9 mouse cellular contexts compared by ENCODE assay signal in the genomic region with DNA sequence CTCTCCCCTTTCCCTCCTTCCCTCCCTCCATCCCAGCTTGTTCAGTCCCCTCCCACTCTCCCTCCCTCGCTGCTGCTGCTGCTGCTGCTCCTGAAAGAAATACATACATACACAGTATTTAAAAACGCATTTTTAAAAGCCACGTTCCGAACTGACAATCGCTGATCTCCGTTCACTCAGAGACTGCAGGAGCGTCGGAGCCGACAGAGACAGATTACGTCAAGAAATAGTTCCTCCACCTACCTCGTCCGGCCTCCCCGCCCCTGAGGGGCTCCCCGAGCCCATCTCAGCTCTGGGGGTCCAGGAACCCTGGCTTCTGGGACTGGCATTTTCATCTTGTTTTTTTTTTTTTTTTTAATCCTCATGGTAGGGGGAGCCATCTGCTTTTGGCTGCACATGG. TPM values are rescaled to one million over a fixed set of nuclear protein-coding genes. Genes with fewer than 3 reads are reported as not detected.
DNase-seq lines count a peak whose midpoint lies in the region; ATAC-seq and TF ChIP-seq lines count a peak whose summit lies in the region.
"Had no signal": no experiment of that assay in that cellular context is flagged by ENCODE, and none has a peak within 500 bp of the region (broad histone marks: within the 10 kb centered on the region; RNA-seq: fewer than 3 reads in every experiment).

No protein-coding gene starts in this region.

- H3K27ac ChIP-seq in midbrain, embryonic 10.5 days (replicated peaks) = no peak overlapping the region
- no peak overlapping the region for H3K27ac ChIP-seq in midbrain, postnatal 0 days (ENCODE audit: low read depth, low read length)
- H3K27ac ChIP-seq in forebrain, embryonic 10.5 days = no peak overlapping the region
- H3K27ac ChIP-seq in intestine, postnatal 0 days (ENCODE audit: low read depth, low read length) = no peak overlapping the region
- H3K27ac ChIP-seq in stomach, embryonic 16.5 days (ENCODE audit: low read length) = no peak overlapping the region

- no peak for DNase-seq in midbrain, embryonic 10.5 days (ENCODE audit: low spot score)
- DNase-seq in midbrain, postnatal 0 days (ENCODE audit: low spot score) = no peak
- no peak for DNase-seq in forebrain, embryonic 10.5 days (ENCODE audit: extremely low spot score, low spot score)
- DNase-seq in cerebellum, adult 11 months = no peak
- no peak for DNase-seq in thymus, adult 18-20 months

- H3K4me2 ChIP-seq in midbrain, postnatal 0 days (ENCODE audit: low read depth, low read length, poor library complexity, severe bottlenecking) = no peak overlapping the region
- peak overlapping the region; percentile 52 for H3K4me2 ChIP-seq in intestine, postnatal 0 days (replicated peaks; ENCODE audit: low read depth)
- H3K4me2 ChIP-seq in stomach, embryonic 16.5 days (ENCODE audit: low read depth, low read length) = peak overlapping the region; percentile 47

- peaks cover 100% of the 10 kb centered on the region for H3K27me3 ChIP-seq in midbrain, embryonic 10.5 days (ENCODE audit: low read depth, poor library complexity, severe bottlenecking)
- peaks cover 90% of the 10 kb centered on the region for H3K27me3 ChIP-seq in midbrain, postnatal 0 days (ENCODE audit: insufficient read depth, low read length)
- H3K27me3 ChIP-seq in forebrain, embryonic 10.5 days (ENCODE audit: poor library complexity, severe bottlenecking) = peaks cover 100% of the 10 kb centered on the region
- peaks cover 99% of the 10 kb centered on the region for H3K27me3 ChIP-seq in intestine, postnatal 0 days (replicated peaks; ENCODE audit: control insufficient read depth, insufficient read depth, low read length)
- peaks cover 89% of the 10 kb centered on the region for H3K27me3 ChIP-seq in stomach, embryonic 16.5 days (ENCODE audit: control insufficient read depth, insufficient read depth, low read length)

- peaks cover 14% of the 10 kb centered on the region for H3K4me1 ChIP-seq in midbrain, embryonic 10.5 days
- no peaks in the 10 kb centered on the region for H3K4me1 ChIP-seq in midbrain, postnatal 0 days (ENCODE audit: insufficient read depth, low read length)
- peaks cover 13% of the 10 kb centered on the region for H3K4me1 ChIP-seq in forebrain, embryonic 10.5 days
- 0 out of 2 replicates have a peak, but pooled peaks cover 3% of the 10 kb centered on the region for H3K4me1 ChIP-seq in intestine, postnatal 0 days (replicated peaks; ENCODE audit: control insufficient read depth, insufficient read depth, low read length)
- H3K4me1 ChIP-seq in stomach, embryonic 16.5 days (ENCODE audit: control insufficient read depth, insufficient read depth, low read length) = 0 out of 2 replicates have a peak, but pooled peaks cover 3% of the 10 kb centered on the region

- peak overlapping the region; percentile 43; the same call in 1 of the 2 replicates for H3K4me3 ChIP-seq in midbrain, embryonic 10.5 days
- no peak overlapping the region for H3K4me3 ChIP-seq in midbrain, postnatal 0 days (ENCODE audit: low read depth, low read length)
- peak overlapping the region; percentile 40 for H3K4me3 ChIP-seq in forebrain, embryonic 10.5 days
- peak overlapping the region; percentile 25 for H3K4me3 ChIP-seq in intestine, postnatal 0 days (ENCODE audit: low read depth, low read length)
- peak overlapping the region; percentile 33; the same call in 1 of the 2 replicates for H3K4me3 ChIP-seq in stomach, embryonic 16.5 days (replicated peaks; ENCODE audit: low read length)

- H3K9me3 ChIP-seq in midbrain, embryonic 10.5 days (replicated peaks) = no peaks in the 10 kb centered on the region
- no peaks in the 10 kb centered on the region for H3K9me3 ChIP-seq in midbrain, postnatal 0 days (ENCODE audit: low read length)
- no peaks in the 10 kb centered on the region for H3K9me3 ChIP-seq in forebrain, embryonic 10.5 days
- H3K9me3 ChIP-seq in intestine, postnatal 0 days (ENCODE audit: control insufficient read depth) = no peaks in the 10 kb centered on the region
- no peaks in the 10 kb centered on the region for H3K9me3 ChIP-seq in stomach, embryonic 16.5 days (replicated peaks; ENCODE audit: control insufficient read depth, low read length)

- no peaks in the 10 kb centered on the region for H3K36me3 ChIP-seq in midbrain, embryonic 10.5 days
- no peaks in the 10 kb centered on the region for H3K36me3 ChIP-seq in midbrain, postnatal 0 days (ENCODE audit: insufficient read depth, low read length)
- H3K36me3 ChIP-seq in forebrain, embryonic 10.5 days (replicated peaks) = no peaks in the 10 kb centered on the region
- H3K36me3 ChIP-seq in intestine, postnatal 0 days (ENCODE audit: control insufficient read depth, insufficient read depth) = no peaks in the 10 kb centered on the region
- H3K36me3 ChIP-seq in stomach, embryonic 16.5 days (ENCODE audit: control insufficient read depth, insufficient read depth, low read length) = no peaks in the 10 kb centered on the region

- WGBS in midbrain, embryonic 10.5 days = 0% methylated on average over 14 of the region's 14 CpGs
- WGBS in midbrain, postnatal 0 days = under 1% methylated on average over 14 of the region's 14 CpGs
- WGBS in forebrain, embryonic 10.5 days = 1% methylated on average over 14 of the region's 14 CpGs
- WGBS in intestine, postnatal 0 days = 3% methylated on average over 14 of the region's 14 CpGs
- WGBS in stomach, embryonic 16.5 days = under 1% methylated on average over 14 of the region's 14 CpGs

- no peak for TF ChIP-seq CTCF in midbrain, postnatal 0 days (IDR thresholded peaks at IDR 0.05)
- no peak for TF ChIP-seq CTCF in intestine, postnatal 0 days (IDR thresholded peaks at IDR 0.05; ENCODE audit: low read depth)

- H3K9ac ChIP-seq in midbrain, postnatal 0 days (replicated peaks; ENCODE audit: low read length, poor library complexity, severe bottlenecking) = no peak overlapping the region
- no peak overlapping the region for H3K9ac ChIP-seq in intestine, postnatal 0 days (ENCODE audit: low read depth, low read length)
- no peak overlapping the region for H3K9ac ChIP-seq in stomach, embryonic 16.5 days (ENCODE audit: low read length)

- ATAC-seq in midbrain, postnatal 0 days (ENCODE audit: low FRiP score) = no peak
- ATAC-seq in intestine, postnatal 0 days = no peak
- no peak for ATAC-seq in stomach, embryonic 16.5 days (ENCODE audit: insufficient read depth, low FRiP score)

RNA-seq across cellular contexts. Expression of a gene that starts 4.7 kb away (rescaled TPM):
- not detected in 2 replicates for polyA plus RNA-seq in midbrain, embryonic 10.5 days (2016; fragmentation: Nextera tagmentation; extraction: Ambion mirVana)
- total RNA-seq in midbrain, postnatal 0 days (2014; rRNA removed) = not detected in 2 replicates
- polyA plus RNA-seq in midbrain, postnatal 0 days (2015; fragmentation: Nextera tagmentation; extraction: Ambion mirVana) = not detected in 2 replicates
- polyA plus RNA-seq in forebrain, embryonic 10.5 days (2016; fragmentation: Nextera tagmentation; extraction: Ambion mirVana) = not detected in 2 replicates
- polyA plus RNA-seq in intestine, postnatal 0 days (2015; fragmentation: Nextera tagmentation; extraction: Ambion mirVana) = 0.43 and 0.58 TPM in 2 replicates
- polyA plus RNA-seq in stomach, embryonic 16.5 days (2015; fragmentation: Nextera tagmentation; extraction: Ambion mirVana) = not detected in 2 replicates
- total RNA-seq: megakaryocyte progenitor cell, adult 5-6 weeks had no signal

RNA-seq across cellular contexts. Expression of a gene that starts 9.5 kb away (rescaled TPM):
- not detected in 2 replicates for polyA plus RNA-seq in midbrain, embryonic 10.5 days (2016; fragmentation: Nextera tagmentation; extraction: Ambion mirVana)
- total RNA-seq in midbrain, postnatal 0 days (2014; rRNA removed) = not detected in 2 replicates
- polyA plus RNA-seq in midbrain, postnatal 0 days (2015; fragmentation: Nextera tagmentation; extraction: Ambion mirVana) = not detected in 2 replicates
- polyA plus RNA-seq in forebrain, embryonic 10.5 days (2016; fragmentation: Nextera tagmentation; extraction: Ambion mirVana) = not detected in 2 replicates
- 3.5 and 4.6 TPM in 2 replicates for polyA plus RNA-seq in intestine, postnatal 0 days (2015; fragmentation: Nextera tagmentation; extraction: Ambion mirVana)
- 2.0 and 2.5 TPM in 2 replicates for polyA plus RNA-seq in stomach, embryonic 16.5 days (2015; fragmentation: Nextera tagmentation; extraction: Ambion mirVana)
- total RNA-seq: megakaryocyte progenitor cell, adult 5-6 weeks had no signal

RNA-seq across cellular contexts. Expression of a gene that starts 13.7 kb away (rescaled TPM):
- polyA plus RNA-seq in midbrain, embryonic 10.5 days (2016; fragmentation: Nextera tagmentation; extraction: Ambion mirVana) = 0.04 and 0.06 TPM in 2 replicates
- total RNA-seq in midbrain, postnatal 0 days (2014; rRNA removed) = 0.88 TPM in 1 of 2 replicates, not detected in the other
- not detected in 2 replicates for polyA plus RNA-seq in midbrain, postnatal 0 days (2015; fragmentation: Nextera tagmentation; extraction: Ambion mirVana)
- not detected in 2 replicates for polyA plus RNA-seq in forebrain, embryonic 10.5 days (2016; fragmentation: Nextera tagmentation; extraction: Ambion mirVana)
- 3.4 and 3.9 TPM in 2 replicates for polyA plus RNA-seq in intestine, postnatal 0 days (2015; fragmentation: Nextera tagmentation; extraction: Ambion mirVana)
- polyA plus RNA-seq in stomach, embryonic 16.5 days (2015; fragmentation: Nextera tagmentation; extraction: Ambion mirVana) = 17.5 and 19.4 TPM in 2 replicates
- total RNA-seq: megakaryocyte progenitor cell, adult 5-6 weeks had no signal

RNA-seq across cellular contexts. Expression of a gene that starts 14.3 kb away (rescaled TPM):
- polyA plus RNA-seq in midbrain, embryonic 10.5 days (2016; fragmentation: Nextera tagmentation; extraction: Ambion mirVana) = not detected in 2 replicates
- total RNA-seq in midbrain, postnatal 0 days (2014; rRNA removed) = not detected in 2 replicates
- not detected in 2 replicates for polyA plus RNA-seq in midbrain, postnatal 0 days (2015; fragmentation: Nextera tagmentation; extraction: Ambion mirVana)
- not detected in 2 replicates for polyA plus RNA-seq in forebrain, embryonic 10.5 days (2016; fragmentation: Nextera tagmentation; extraction: Ambion mirVana)
- 0.25 TPM in 1 of 2 replicates, not detected in the other for polyA plus RNA-seq in intestine, postnatal 0 days (2015; fragmentation: Nextera tagmentation; extraction: Ambion mirVana)
- polyA plus RNA-seq in stomach, embryonic 16.5 days (2015; fragmentation: Nextera tagmentation; extraction: Ambion mirVana) = 0.06 TPM in 1 of 2 replicates, not detected in the other
- total RNA-seq: megakaryocyte progenitor cell, adult 5-6 weeks had no signal
- polyA plus RNA-seq: small intestine, adult 2 months had no signal

RNA-seq across cellular contexts. Expression of a gene that starts 17.1 kb away (rescaled TPM):
- polyA plus RNA-seq in midbrain, embryonic 10.5 days (2016; fragmentation: Nextera tagmentation; extraction: Ambion mirVana) = not detected in 2 replicates
- not detected in 2 replicates for total RNA-seq in midbrain, postnatal 0 days (2014; rRNA removed)
- not detected in 2 replicates for polyA plus RNA-seq in midbrain, postnatal 0 days (2015; fragmentation: Nextera tagmentation; extraction: Ambion mirVana)
- polyA plus RNA-seq in forebrain, embryonic 10.5 days (2016; fragmentation: Nextera tagmentation; extraction: Ambion mirVana) = not detected in 2 replicates
- polyA plus RNA-seq in intestine, postnatal 0 days (2015; fragmentation: Nextera tagmentation; extraction: Ambion mirVana) = 3.0 and 3.5 TPM in 2 replicates
- polyA plus RNA-seq in stomach, embryonic 16.5 days (2015; fragmentation: Nextera tagmentation; extraction: Ambion mirVana) = 3.3 and 3.8 TPM in 2 replicates
- total RNA-seq: megakaryocyte progenitor cell, adult 5-6 weeks had no signal
